Mouse (Mus musculus) G1E (cell line): ENCODE results near the gene Eddm3b.

Experiments
- CTCF ChIP-seq: IDR thresholded peaks from 2 replicates; pipeline ENCODE4 v1.5.1; 2012; ENCODE audit warnings: low read depth, low read length, inconsistent platforms, mixed read lengths
- GATA1 ChIP-seq: IDR thresholded peaks from 2 replicates; pipeline ENCODE4 v1.6.1; 2012; ENCODE audit warnings: borderline replicate concordance, low read length, inconsistent platforms, mixed read lengths
- POLR2AphosphoS5 ChIP-seq: IDR thresholded peaks from 2 replicates; pipeline ENCODE4 v1.6.1; 2012; ENCODE audit warnings: low read depth, low read length, inconsistent platforms; ENCODE audit not compliant: insufficient replicate concordance

DNA sequence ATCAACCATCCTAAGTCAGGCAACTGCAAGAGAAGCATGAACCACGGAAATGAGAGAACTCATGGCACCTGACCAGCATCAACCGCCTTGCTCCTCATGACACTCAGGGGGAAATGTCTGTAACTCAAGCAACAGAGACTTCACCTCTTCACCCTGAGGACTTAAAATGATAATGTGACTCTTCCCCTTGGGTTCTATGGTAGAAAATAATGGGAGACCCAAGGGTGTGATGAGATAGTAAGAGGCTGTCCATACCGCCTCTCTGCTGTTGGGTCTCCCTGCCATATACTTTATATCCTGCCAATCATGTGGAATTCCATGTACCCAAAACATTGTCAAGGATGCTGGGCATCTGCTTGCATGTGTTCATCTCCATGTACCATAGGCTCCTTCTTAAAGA lies 39.9 kb upstream of the Eddm3b start, which contains the start of gene Olfr750:
- TF ChIP-seq GATA1 (no peak), CTCF (no peak), POLR2AphosphoS5 (no peak)
